Comparison of ENCODE assay signal across 19 mouse cellular contexts in the genomic region with DNA sequence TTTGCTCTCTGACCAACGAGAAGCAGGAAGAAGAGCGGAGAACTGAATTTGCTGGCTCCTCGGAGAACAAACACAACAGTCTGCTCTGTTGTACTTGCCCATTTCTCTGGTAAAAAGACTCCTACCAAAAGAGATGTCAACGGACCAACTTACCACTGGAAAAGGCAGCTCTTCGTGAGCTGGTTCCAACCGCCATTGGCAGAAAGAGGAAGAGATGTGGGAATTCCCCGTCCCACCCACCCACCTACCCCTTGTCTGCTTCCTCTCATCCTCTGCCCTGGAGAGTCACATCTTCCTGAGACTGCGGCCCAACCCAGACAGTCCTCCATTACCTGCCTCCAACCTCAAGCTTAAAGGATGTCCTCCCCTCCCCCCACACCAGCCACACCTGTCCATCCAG. TPM values are rescaled to one million over a fixed set of nuclear protein-coding genes. Genes with fewer than 3 reads are reported as not detected.
DNase-seq lines count a peak whose midpoint lies in the region; ATAC-seq and TF ChIP-seq lines count a peak whose summit lies in the region.
"Had no signal": no experiment of that assay in that cellular context is flagged by ENCODE, and none has a peak within 500 bp of the region (broad histone marks: within the 10 kb centered on the region; RNA-seq: fewer than 3 reads in every experiment).

No protein-coding gene starts in this region.

- WGBS in stomach, embryonic 16.5 days = 80% methylated on average over 8 of the region's 8 CpGs

- peak overlapping the region; percentile 71; the same call in 1 of the 2 replicates for H3K27ac ChIP-seq in layer of hippocampus, adult 2 months
- peak overlapping the region; percentile 29; the same call in 1 of the 2 replicates for H3K27ac ChIP-seq in stomach, embryonic 16.5 days (ENCODE audit: low read length)
- H3K27ac ChIP-seq: embryonic facial prominence, embryonic 12.5 days; forebrain, embryonic 13.5 days; hindbrain, embryonic 15.5 days had no signal

- H3K4me1 ChIP-seq in stomach, embryonic 16.5 days (ENCODE audit: control insufficient read depth, insufficient read depth, low read length) = peaks cover 10% of the 10 kb centered on the region; the same call in 1 of the 2 replicates

- H3K4me2 ChIP-seq in stomach, embryonic 16.5 days (ENCODE audit: low read depth, low read length) = no peak overlapping the region
- H3K4me2 ChIP-seq: embryonic facial prominence, embryonic 12.5 days; forebrain, embryonic 13.5 days; heart, embryonic 12.5 days; hindbrain, embryonic 15.5 days had no signal

- no peak overlapping the region for H3K4me3 ChIP-seq in layer of hippocampus, adult 2 months
- no peak overlapping the region for H3K4me3 ChIP-seq in stomach, embryonic 16.5 days (replicated peaks; ENCODE audit: low read length)
- H3K4me3 ChIP-seq: embryonic facial prominence, embryonic 12.5 days; forebrain, embryonic 13.5 days; heart, embryonic 12.5 days; hindbrain, embryonic 15.5 days had no signal

- no peak overlapping the region for H3K9ac ChIP-seq in stomach, embryonic 16.5 days (ENCODE audit: low read length)
- H3K9ac ChIP-seq: embryonic facial prominence, embryonic 12.5 days; forebrain, embryonic 13.5 days; forebrain, postnatal 0 days; heart, embryonic 12.5 days; hindbrain, embryonic 15.5 days had no signal

- H3K9me3 ChIP-seq in stomach, embryonic 16.5 days (replicated peaks; ENCODE audit: control insufficient read depth, low read length) = no peaks in the 10 kb centered on the region
- H3K9me3 ChIP-seq: embryonic facial prominence, embryonic 12.5 days; forebrain, embryonic 13.5 days; heart, embryonic 12.5 days; hindbrain, embryonic 15.5 days had no signal

- H3K36me3 ChIP-seq in stomach, embryonic 16.5 days (ENCODE audit: control insufficient read depth, insufficient read depth, low read length) = no peaks in the 10 kb centered on the region
- H3K36me3 ChIP-seq: embryonic facial prominence, embryonic 12.5 days; heart, embryonic 12.5 days; hindbrain, embryonic 15.5 days had no signal

- ATAC-seq in common myeloid progenitor, adult 5-6 weeks (replicated peaks; ENCODE audit: low read depth, poor library complexity, severe bottlenecking) = 0 out of 2 replicates have a peak, but pooled peaks have one; percentile 29
- peak; percentile 53; the same call in 1 of the 2 replicates for ATAC-seq in megakaryocyte, adult 5-6 weeks (ENCODE audit: poor library complexity, severe bottlenecking)
- ATAC-seq in stomach, embryonic 16.5 days (ENCODE audit: insufficient read depth, low FRiP score) = no peak; the same call in 1 of the 2 replicates
- ATAC-seq: forebrain, embryonic 13.5 days; inflammation-experienced regulatory T-cells, adult 6 months had no signal

- no peaks in the 10 kb centered on the region for H3K27me3 ChIP-seq in stomach, embryonic 16.5 days (ENCODE audit: control insufficient read depth, insufficient read depth, low read length)
- H3K27me3 ChIP-seq: embryonic facial prominence, embryonic 12.5 days; forebrain, embryonic 13.5 days; hindbrain, embryonic 15.5 days had no signal

- no peak for TF ChIP-seq CTCF in layer of hippocampus, adult 2 months (conservative IDR thresholded peaks at IDR 0.05)

- DNase-seq in layer of hippocampus, adult 2 months (ENCODE audit: low spot score in 2 of 2) = no peak
- no peak for DNase-seq in layer of hippocampus, postnatal 25 days (ENCODE audit: extremely low spot score in 1 of 2, low spot score in 1 of 2)
- no peak for DNase-seq in right cerebral cortex, postnatal 25 days
- no peak for DNase-seq in lung, postnatal 10 days
- DNase-seq: adrenal gland, postnatal 14 days; cerebellum, adult 11-12 months; embryo, embryonic 11 days; gastrocnemius, postnatal 14 days; heart, postnatal 36 days had no signal

RNA-seq across cellular contexts. Expression of a gene that starts 36.2 kb away (rescaled TPM):
- 100 to 1,000 TPM; 298 to 309 TPM for total RNA-seq in layer of hippocampus, adult 2 months (2021)
- total RNA-seq in layer of hippocampus, postnatal 25 days (2021) = 100 to 1,000 TPM; 309 to 310 TPM
- total RNA-seq in common myeloid progenitor, adult 5-6 weeks (2017) = not detected in 2 replicates
- total RNA-seq in megakaryocyte, adult 5-6 weeks (2015) = not detected in 2 replicates
- total RNA-seq in megakaryocyte, adult 5-6 weeks (2017) = not detected in 2 replicates
- polyA plus RNA-seq in stomach, embryonic 16.5 days (2015; fragmentation: Nextera tagmentation; extraction: Ambion mirVana) = 1.1 and 1.5 TPM in 2 replicates
- total RNA-seq: MEL had no signal
- polyA plus RNA-seq: inflammation-experienced regulatory T-cells, adult 6 months had no signal

RNA-seq across cellular contexts. Expression of a gene that starts 49.2 kb away (rescaled TPM):
- 100 to 1,000 TPM; 122 to 153 TPM for total RNA-seq in layer of hippocampus, adult 2 months (2021)
- total RNA-seq in layer of hippocampus, postnatal 25 days (2021) = 100 to 1,000 TPM; 148 to 156 TPM
- 215 and 222 TPM in 2 replicates for total RNA-seq in common myeloid progenitor, adult 5-6 weeks (2017)
- total RNA-seq in megakaryocyte, adult 5-6 weeks (2015) = 38.4 and 41.6 TPM in 2 replicates
- total RNA-seq in megakaryocyte, adult 5-6 weeks (2017) = 97.3 and 107 TPM in 2 replicates
- polyA plus RNA-seq in stomach, embryonic 16.5 days (2015; fragmentation: Nextera tagmentation; extraction: Ambion mirVana) = 105 and 116 TPM in 2 replicates

Comparison
In these comparisons a context has a peak if more than half of its experiments do, and no peak if none do; other contexts are left out.
1. RNA of a gene that starts 36.2 kb away (total RNA-seq): 309 to 310 TPM in layer of hippocampus, postnatal 25 days and 298 to 309 TPM in layer of hippocampus, adult 2 months; not detected in common myeloid progenitor, adult 5-6 weeks and not detected in megakaryocyte, adult 5-6 weeks; every median in the first group is over 100 times any median in the second.